Mouse (Mus musculus) brain, embryonic 14.5 days (tissue): ENCODE results near the gene Mtch2. TPM values are rescaled to one million over a fixed set of nuclear protein-coding genes. Genes with fewer than 3 reads are reported as not detected.

Experiments used
- DNase-seq: peaks from one replicate; pipeline ENCODE4 v3.0.0-alpha.2; 2011; ENCODE audit warnings: low read depth
- CTCF ChIP-seq: fragments of 200-500 bp; IDR thresholded peaks from 2 replicates; pipeline ENCODE4 v1.5.1; 2012; ENCODE audit warnings: inconsistent platforms, mild to moderate bottlenecking, moderate library complexity, borderline replicate concordance; ENCODE audit not compliant: insufficient read depth, insufficient read length; ENCODE audit errors: extremely low read depth
- POLR2A ChIP-seq: fragments of 200-500 bp; IDR thresholded peaks from 2 replicates; pipeline ENCODE4 v1.6.1; 2012; ENCODE audit warnings: mild to moderate bottlenecking, inconsistent platforms, borderline replicate concordance; ENCODE audit not compliant: poor library complexity, insufficient read depth, insufficient read length, severe bottlenecking; ENCODE audit errors: extremely low read depth
- polyA plus RNA-seq: library from polyadenylated mRNA; depleted of rRNA; stranded (reverse); fragments of >200 nt; gene quantifications from 2 replicates; pipeline ENCODE4 v1.2.3, GENCODE M21; 2012

Gene Mtch2
- polyA plus RNA-seq, 1 experiment = 145 TPM

DNA sequence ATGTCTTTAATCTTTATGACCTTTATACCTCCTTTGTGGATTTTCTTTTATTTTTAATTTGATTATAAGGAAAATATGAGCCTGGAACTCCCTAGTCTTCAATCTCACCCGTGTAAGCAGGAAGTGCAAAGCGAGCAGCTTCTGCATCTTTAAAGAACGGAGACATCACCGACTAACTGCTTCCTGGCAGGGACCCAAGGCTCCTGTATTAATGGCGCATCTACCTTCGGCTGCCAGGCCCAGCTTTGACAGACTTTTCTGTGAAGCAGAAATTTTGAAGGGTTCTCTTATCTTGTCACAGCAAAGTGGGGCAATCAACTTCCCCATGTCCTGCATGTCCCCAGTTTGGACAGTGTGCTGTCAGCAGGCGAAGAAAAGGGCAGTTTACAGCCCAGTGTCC, 18.2 kb upstream of the Mtch2 start:
- no peak for TF ChIP-seq POLR2A
- no peak for TF ChIP-seq CTCF
- DNase-seq = peak; percentile 1

DNA sequence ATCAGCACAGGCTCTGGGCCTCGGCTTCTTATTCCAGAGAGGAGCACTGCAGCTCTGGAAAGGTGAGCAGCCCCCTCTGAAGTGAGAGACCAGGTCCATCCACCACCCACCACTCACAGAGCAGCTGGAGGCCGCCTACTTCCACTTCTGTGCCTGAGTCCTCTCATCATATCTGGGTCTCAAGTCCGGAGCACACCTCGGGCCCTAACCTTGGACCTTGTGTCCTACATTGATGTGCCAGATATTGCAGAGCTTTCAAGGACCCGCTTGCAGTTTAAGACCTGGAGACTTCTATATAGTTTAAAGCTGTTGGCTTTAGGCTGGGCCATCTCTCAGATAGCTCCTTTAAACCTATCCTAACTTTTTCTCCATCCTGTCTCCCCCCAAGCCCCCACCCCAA, 13.5 kb upstream of the Mtch2 start:
- TF ChIP-seq CTCF (no peak), POLR2A (no peak)
- no peak for DNase-seq

DNA sequence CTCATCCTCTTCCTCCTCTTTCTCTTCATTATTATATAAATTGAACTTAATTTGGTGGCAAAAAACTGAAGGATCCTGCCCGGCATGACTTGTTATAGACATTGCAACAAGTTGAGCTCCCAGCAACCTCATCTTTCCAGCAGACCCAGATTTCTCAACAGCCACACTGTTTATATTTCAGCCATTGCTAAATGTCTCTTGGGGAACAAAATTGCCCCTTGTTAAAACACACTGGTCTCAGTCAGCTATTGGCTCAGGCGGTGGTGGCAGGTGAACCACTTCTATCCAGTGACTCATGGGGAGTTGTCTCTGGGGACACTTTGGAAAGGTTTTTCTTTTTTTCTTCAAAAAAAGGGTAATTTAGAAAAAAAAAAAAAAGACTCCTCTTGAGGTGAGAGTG, 8.3 kb upstream of the Mtch2 start:
- TF ChIP-seq CTCF (no peak), POLR2A (no peak)
- DNase-seq = no peak

DNA sequence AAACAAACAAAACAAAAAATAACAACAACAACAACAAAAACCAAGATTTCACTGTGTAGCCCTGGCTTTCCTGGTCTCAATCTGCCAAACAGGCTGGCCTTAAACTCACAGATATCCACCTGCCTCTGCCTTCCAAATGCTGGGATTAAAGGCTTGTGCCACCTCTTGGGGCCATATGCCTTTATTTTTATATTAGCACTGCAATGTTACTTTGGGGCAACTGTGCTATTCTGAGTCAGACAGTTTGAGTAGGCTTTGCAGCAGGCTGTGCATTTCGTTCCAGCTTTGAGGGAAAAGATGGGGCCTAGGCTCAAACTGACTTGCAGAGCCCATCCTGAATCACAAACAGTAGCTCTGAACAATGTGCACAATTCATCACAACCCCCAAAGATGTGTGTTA, 3.3 kb upstream of the Mtch2 start:
- TF ChIP-seq POLR2A = no peak
- DNase-seq = no peak

DNA sequence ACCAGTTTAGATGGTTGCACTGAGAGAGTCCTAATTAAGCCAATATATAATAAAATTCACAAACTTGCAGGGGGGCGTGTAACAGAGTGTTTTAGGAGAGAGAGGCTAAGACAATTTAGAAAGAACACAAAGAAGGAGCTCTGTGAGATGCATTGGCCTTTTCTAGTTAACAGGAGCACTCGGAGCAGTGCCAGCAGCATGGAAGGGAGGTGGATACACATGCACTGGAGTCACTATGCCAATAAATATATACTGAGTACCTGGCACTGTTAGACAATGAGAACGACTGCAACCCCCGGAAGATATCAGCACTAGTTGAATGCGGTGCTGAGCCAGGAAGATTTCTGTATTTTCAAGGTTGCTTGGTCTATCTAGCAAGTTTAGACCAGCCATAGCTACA, 2.7 kb upstream of the Mtch2 start:
- DNase-seq = no peak
- TF ChIP-seq POLR2A = no peak

DNA sequence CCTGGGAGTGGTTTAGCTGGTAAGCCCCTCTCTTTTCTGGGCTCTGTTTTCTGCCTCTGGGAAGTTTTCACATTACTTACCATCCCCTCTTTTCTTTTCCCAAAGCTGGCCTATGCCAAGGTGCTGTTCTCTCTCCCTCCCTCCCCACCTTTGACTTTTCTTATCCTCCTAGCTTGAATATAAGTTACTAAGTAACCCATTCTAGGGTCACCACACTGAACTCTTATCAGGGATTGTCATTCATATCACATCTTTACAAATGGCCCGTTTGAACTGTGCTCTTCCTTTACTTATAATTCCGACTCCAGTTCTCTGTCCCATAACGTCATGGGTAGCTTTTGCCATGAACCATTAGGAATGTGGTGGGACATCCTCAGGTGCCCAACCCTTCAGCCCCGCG, 1.7 kb upstream of the Mtch2 start:
- DNase-seq = no peak
- TF ChIP-seq POLR2A (no peak), CTCF (no peak)

DNA sequence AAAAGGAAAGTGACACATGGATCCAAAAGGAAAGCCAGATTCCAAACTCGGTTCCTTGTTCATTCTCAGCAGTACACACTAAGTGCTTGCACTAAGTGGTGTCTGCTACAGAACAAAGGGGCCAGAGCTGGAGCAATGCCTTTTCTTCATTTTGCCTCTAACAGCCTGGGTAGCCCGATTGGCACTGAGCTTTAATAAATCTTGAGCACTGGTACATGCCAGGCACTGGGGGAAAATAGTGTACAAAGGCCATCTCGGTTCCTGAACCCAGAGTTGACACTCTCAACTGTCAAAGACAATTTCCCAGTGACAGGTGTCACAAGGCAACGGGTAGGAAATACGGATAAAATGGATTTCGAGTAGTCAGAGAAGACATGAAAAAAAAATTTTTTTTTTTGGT, 784 bp upstream of the Mtch2 start:
- TF ChIP-seq POLR2A (no peak), CTCF (no peak)
- peak; percentile 20 for DNase-seq

DNA sequence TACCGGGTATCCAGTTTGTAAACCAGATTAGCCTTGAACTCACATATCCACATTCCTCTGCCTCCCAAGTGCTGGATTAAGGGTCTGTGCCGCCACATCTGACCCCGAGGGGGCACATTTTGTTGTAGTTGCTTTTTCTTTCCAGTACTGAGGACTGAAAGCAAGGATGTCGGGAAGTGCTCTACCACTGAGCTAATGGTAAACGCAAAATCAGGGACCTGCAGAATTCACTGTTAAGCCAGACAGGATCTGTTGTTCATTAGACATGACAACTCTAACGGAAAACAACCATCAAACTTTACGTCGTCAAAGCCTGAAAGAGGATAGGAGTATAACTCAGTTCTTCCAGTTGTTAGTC, 379 bp upstream of the Mtch2 start:
- no peak for TF ChIP-seq POLR2A
- TF ChIP-seq CTCF = no peak

DNA sequence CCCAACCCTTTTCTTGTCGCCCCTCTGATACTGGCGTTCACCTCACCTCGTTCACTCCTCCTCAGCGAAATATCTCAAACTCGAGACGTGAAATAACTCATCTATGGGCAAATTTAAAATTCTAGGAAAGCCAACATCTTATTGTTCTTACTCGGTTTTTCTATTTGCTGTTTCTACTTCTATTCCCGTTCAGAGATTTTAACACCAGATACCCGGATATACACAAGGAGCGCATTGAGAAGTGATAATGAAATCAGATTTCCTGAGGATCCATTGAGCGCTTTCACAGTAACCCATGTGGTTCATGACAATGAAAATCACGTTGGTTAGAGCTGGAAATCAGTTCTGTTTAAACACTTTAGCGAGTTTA, 711 bp downstream of the Mtch2 start:
- peak; percentile 61 for DNase-seq
- TF ChIP-seq CTCF (no peak), POLR2A (no peak)

More for the DNA sequence above, 379 bp upstream of the Mtch2 start:
- no peak for DNase-seq

DNA sequence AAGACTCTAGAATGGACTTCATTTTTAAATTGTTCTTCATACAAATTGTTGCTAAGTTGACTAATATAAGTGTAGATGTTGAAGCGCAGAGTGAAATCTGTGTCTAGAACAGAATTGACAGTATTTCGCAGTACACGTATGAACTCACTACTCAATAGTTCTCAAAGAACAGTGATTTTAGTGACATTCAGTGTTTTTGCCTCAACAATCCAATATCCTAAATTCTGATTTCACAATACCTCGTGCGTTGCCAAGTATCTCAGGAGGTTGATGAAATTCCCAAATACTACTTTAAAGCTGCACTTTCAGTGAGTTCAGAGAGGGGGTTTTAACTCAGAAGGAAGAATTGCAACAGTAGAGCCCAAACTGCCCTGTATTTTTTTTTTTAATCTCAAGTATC, 1.4 kb downstream of the Mtch2 start:
- DNase-seq = no peak
- TF ChIP-seq POLR2A (no peak), CTCF (no peak)

DNA sequence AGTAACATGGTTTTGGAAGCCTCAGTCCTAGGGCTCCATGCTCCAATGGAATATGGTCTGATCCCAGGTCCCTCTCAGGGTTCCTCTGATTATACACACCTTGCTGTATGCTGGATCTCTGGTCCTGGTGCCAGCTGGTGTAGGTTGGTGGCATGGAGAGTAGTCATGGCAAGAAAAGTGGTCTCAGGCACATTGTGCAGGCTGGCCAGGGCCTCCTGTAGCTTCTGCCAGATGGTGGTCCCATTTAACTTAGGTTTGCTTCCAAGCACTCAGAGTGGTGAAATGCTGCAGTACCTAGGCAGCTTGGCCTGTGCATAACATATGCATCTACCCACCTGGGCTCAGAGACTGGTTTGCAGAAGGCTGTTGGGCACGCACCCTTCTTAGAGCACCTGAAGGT, 3.4 kb downstream of the Mtch2 start:
- TF ChIP-seq CTCF = no peak
- TF ChIP-seq POLR2A = no peak
- DNase-seq = no peak

DNA sequence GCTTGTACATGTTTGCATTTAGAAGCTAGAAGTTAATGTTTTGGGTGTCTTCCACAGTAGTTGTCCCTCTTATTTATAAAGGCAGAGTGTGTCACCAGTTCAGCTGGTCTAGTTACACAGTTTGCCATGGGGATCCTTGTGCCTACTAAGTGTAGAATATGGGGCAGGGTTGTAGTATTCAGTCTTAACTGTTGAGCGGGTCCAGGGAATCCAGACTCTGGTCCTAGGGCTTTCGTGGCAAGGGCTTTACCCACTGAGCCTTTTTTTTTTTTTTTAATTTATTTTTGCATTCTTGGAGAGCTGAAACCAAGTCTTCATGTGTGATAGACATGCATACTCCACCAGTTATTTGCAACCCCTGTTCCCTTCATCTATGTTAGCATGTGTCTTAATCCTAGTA, 14.5 kb downstream of the Mtch2 start:
- TF ChIP-seq CTCF (no peak), POLR2A (no peak)

DNA sequence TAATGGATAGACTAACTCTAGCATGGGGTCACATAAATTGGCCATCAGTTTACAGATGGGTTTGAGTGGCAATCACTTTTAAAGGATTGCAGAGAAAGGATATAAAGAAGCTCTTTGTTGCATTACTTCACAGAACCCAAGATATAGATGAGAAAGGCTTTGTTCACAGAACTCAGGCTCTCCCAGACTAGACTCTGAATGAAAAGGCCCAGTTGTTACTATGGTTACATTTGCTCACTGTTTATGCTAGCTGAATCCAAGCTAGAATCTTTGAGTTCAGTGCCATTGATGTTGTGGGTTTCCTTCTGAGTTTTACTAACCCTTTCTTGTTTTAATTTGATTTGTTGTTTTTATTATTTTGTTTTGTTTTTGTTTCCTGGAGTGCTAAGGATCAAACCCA, 17.2 kb downstream of the Mtch2 start:
- DNase-seq = peak; percentile 69
- TF ChIP-seq POLR2A (no peak), CTCF (no peak)

More for the DNA sequence above, 14.5 kb downstream of the Mtch2 start:
- no peak for DNase-seq
